Mouse (Mus musculus) intestine, embryonic 15.5 days (tissue): ENCODE results near the gene Slc35f5. TPM values are rescaled to one million over a fixed set of nuclear protein-coding genes. Genes with fewer than 3 reads are reported as not detected.
"Not testable (repeated sequence)": the region's sequence is repeated elsewhere in the genome, so short reads cannot be mapped to it uniquely, and the experiment has no call there.

Source experiments
- ATAC-seq: fragments of 200-750 bp; cut with Nextera tagmentation; 2 replicates; pipeline ENCODE4 v1.8.0; 2017; ENCODE audit warnings: moderate TSS enrichment, moderate library complexity
- H3K27ac ChIP-seq: fragments of 300-500 bp; sonication (generic); 2 replicates; pipeline ENCODE4 v1.5.1; 2015; ENCODE audit warnings: mild to moderate bottlenecking, inconsistent platforms
- H3K27me3 ChIP-seq: fragments of 300-500 bp; sonication (generic); replicated peaks from 2 replicates; pipeline ENCODE4 v1.6.1; 2015; ENCODE audit warnings: inconsistent platforms
- H3K36me3 ChIP-seq: fragments of 300-500 bp; sonication (generic); 2 replicates; pipeline ENCODE4 v1.6.1; 2015; ENCODE audit warnings: inconsistent platforms
- H3K4me1 ChIP-seq: fragments of 300-500 bp; sonication (generic); replicated peaks from 2 replicates; pipeline ENCODE4 v1.6.1; 2015; ENCODE audit warnings: inconsistent platforms
- H3K4me2 ChIP-seq: fragments of 300-500 bp; sonication (generic); replicated peaks from 2 replicates; pipeline ENCODE4 v1.6.1; 2015; ENCODE audit warnings: mild to moderate bottlenecking, inconsistent platforms
- H3K4me3 ChIP-seq: fragments of 300-500 bp; sonication (generic); replicated peaks from 2 replicates; pipeline ENCODE4 v1.5.1; 2015; ENCODE audit warnings: inconsistent platforms
- H3K9ac ChIP-seq: fragments of 300-500 bp; sonication (generic); 2 replicates; pipeline ENCODE4 v1.6.1; 2015; ENCODE audit warnings: inconsistent platforms
- H3K9me3 ChIP-seq: fragments of 300-500 bp; sonication (generic); 2 replicates; pipeline ENCODE4 v1.6.1; 2016; ENCODE audit warnings: inconsistent platforms
- WGBS: fragments of 180-500 bp; shearing (Covaris S2); methylation state at CpG from one replicate; pipeline ENCODE4 v1.1.7; 2015; 5-methylcytosine and 5-hydroxymethylcytosine counted together
- polyA plus RNA-seq: library from polyadenylated mRNA; unstranded; fragments of >200 nt; fragmentation: Nextera tagmentation; extraction: Ambion mirVana; gene quantifications from 2 replicates; pipeline ENCODE4 v1.2.1, GENCODE M21; 2015

The Slc35f5 gene
- polyA plus RNA-seq, result 54.5 and 56.1 TPM in 2 replicates

- Histone ChIP-seq H3K27me3 (no peaks in the 10 kb centered on the region), H3K9ac (peak within 1 kb of the TSS; percentile 96), H3K36me3 (no peaks in the 10 kb centered on the region), H3K4me2 (peak within 1 kb of the TSS; percentile 72), H3K9me3 (no peaks in the 10 kb centered on the region), H3K4me1 (peaks cover 10% of the 10 kb centered on the region), H3K27ac (peak within 1 kb of the TSS; percentile 97), H3K4me3 (peak within 1 kb of the TSS; percentile 89)
- ATAC-seq, result peak; percentile 97
- under 1% methylated on average over 61 of the region's 61 CpGs for WGBS
Observed at GRCm38 (mm10) chr1:125560259-125561192, at the start of gene Slc35f5. Gene Slc35f5, plus strand, starts transcription at chr1:125560595.

GRCm38 (mm10) chr1:125514706-125515105, 45.7 kb upstream of the Slc35f5 start:
- ATAC-seq, result no peak
- H3K27ac ChIP-seq, result no peak overlapping the region
- no peak overlapping the region for H3K9ac ChIP-seq
- no peak overlapping the region for H3K4me3 ChIP-seq
- no peaks in the 10 kb centered on the region for H3K9me3 ChIP-seq
- H3K27me3 ChIP-seq, result no peaks in the 10 kb centered on the region
- 88% methylated on average over 5 of the region's 5 CpGs for WGBS
- 0 out of 2 replicates have a peak, but pooled peaks cover 4% of the 10 kb centered on the region for H3K4me1 ChIP-seq
- H3K4me2 ChIP-seq, result no peak overlapping the region
- no peaks in the 10 kb centered on the region for H3K36me3 ChIP-seq

- Histone ChIP-seq H3K27ac (no peak overlapping the region), H3K9ac (no peak overlapping the region), H3K27me3 (no peaks in the 10 kb centered on the region), H3K4me2 (no peak overlapping the region), H3K36me3 (no peaks in the 10 kb centered on the region), H3K4me3 (no peak overlapping the region), H3K9me3 (no peaks in the 10 kb centered on the region), H3K4me1 (0 out of 2 replicates have a peak, but pooled peaks cover 4% of the 10 kb centered on the region)
- WGBS, result 68% methylated on average over 7 of the region's 7 CpGs
- no peak for ATAC-seq
Observed at GRCm38 (mm10) chr1:125516910-125517659, 43.3 kb upstream of the Slc35f5 start.

- Histone ChIP-seq H3K9me3 (no peaks in the 10 kb centered on the region), H3K36me3 (no peaks in the 10 kb centered on the region), H3K27me3 (no peaks in the 10 kb centered on the region), H3K9ac (no peak overlapping the region), H3K27ac (no peak overlapping the region), H3K4me3 (no peak overlapping the region), H3K4me2 (no peak overlapping the region), H3K4me1 (0 out of 2 replicates have a peak, but pooled peaks cover 4% of the 10 kb centered on the region)
- ATAC-seq, result peak; percentile 97
- WGBS, result 36% methylated on average over 5 of the region's 5 CpGs
Observed at GRCm38 (mm10) chr1:125519107-125519611, 41.2 kb upstream of the Slc35f5 start.

GRCm38 (mm10) chr1:125525965-125526665, 34.3 kb upstream of the Slc35f5 start:
- no peak overlapping the region for H3K4me2 ChIP-seq
- whole genome bisulfite sequencing, result 38% methylated on average over 7 of the region's 7 CpGs
- no peaks in the 10 kb centered on the region for H3K27me3 ChIP-seq
- 0 out of 2 replicates have a peak overlapping the region, but pooled peaks have one; percentile 11 for H3K27ac ChIP-seq
- no peak overlapping the region for H3K9ac ChIP-seq
- H3K4me3 ChIP-seq, result no peak overlapping the region
- peak; percentile 76 for ATAC-seq
- no peaks in the 10 kb centered on the region for H3K9me3 ChIP-seq
- H3K4me1 ChIP-seq, result no peaks in the 10 kb centered on the region
- H3K36me3 ChIP-seq, result no peaks in the 10 kb centered on the region

GRCm38 (mm10) chr1:125526666-125527004, 33.8 kb upstream of the Slc35f5 start:
- H3K36me3 ChIP-seq, result no peaks in the 10 kb centered on the region
- 94% methylated on average over 1 of the region's 1 CpGs for WGBS
- no peaks in the 10 kb centered on the region for H3K27me3 ChIP-seq
- H3K9me3 ChIP-seq, result no peaks in the 10 kb centered on the region
- H3K4me3 ChIP-seq, result no peak overlapping the region
- no peak overlapping the region for H3K9ac ChIP-seq
- no peak overlapping the region for H3K4me2 ChIP-seq
- no peaks in the 10 kb centered on the region for H3K4me1 ChIP-seq
- ATAC-seq, result peak; percentile 58
- H3K27ac ChIP-seq, result no peak overlapping the region

GRCm38 (mm10) chr1:125527364-125527763, 33.0 kb upstream of the Slc35f5 start:
- H3K9me3 ChIP-seq, result no peaks in the 10 kb centered on the region
- no peak overlapping the region for H3K4me3 ChIP-seq
- no peak overlapping the region for H3K9ac ChIP-seq
- WGBS, result 44% methylated on average over 3 of the region's 3 CpGs
- no peaks in the 10 kb centered on the region for H3K4me1 ChIP-seq
- H3K27me3 ChIP-seq, result no peaks in the 10 kb centered on the region
- no peak overlapping the region; the same call in 1 of the 2 replicates for H3K27ac ChIP-seq
- no peaks in the 10 kb centered on the region for H3K36me3 ChIP-seq
- peak; percentile 73 for ATAC-seq
- no peak overlapping the region for H3K4me2 ChIP-seq

- not testable (repeated sequence) for H3K36me3 ChIP-seq, H3K9ac ChIP-seq, H3K4me2 ChIP-seq, H3K4me1 ChIP-seq, H3K27me3 ChIP-seq, H3K4me3 ChIP-seq, H3K27ac ChIP-seq, H3K9me3 ChIP-seq
- ATAC-seq, result peak; percentile 48; the same call in 1 of the 2 replicates
- 67% methylated on average over 10 of the region's 10 CpGs for WGBS
Observed at GRCm38 (mm10) chr1:125533180-125533912, 27.0 kb upstream of the Slc35f5 start.

GRCm38 (mm10) chr1:125537131-125537530, 23.3 kb upstream of the Slc35f5 start:
- no peak for ATAC-seq
- Histone ChIP-seq H3K4me1 (no peaks in the 10 kb centered on the region), H3K4me3 (no peak overlapping the region), H3K36me3 (no peaks in the 10 kb centered on the region), H3K9ac (no peak overlapping the region), H3K27me3 (no peaks in the 10 kb centered on the region), H3K27ac (no peak overlapping the region), H3K9me3 (no peaks in the 10 kb centered on the region), H3K4me2 (no peak overlapping the region)
- WGBS, result 92% methylated on average over 2 of the region's 2 CpGs

GRCm38 (mm10) chr1:125537776-125538175, 22.6 kb upstream of the Slc35f5 start:
- Histone ChIP-seq H3K4me3 (no peak overlapping the region), H3K4me2 (no peak overlapping the region), H3K9ac (no peak overlapping the region), H3K9me3 (no peaks in the 10 kb centered on the region), H3K27ac (no peak overlapping the region), H3K36me3 (no peaks in the 10 kb centered on the region), H3K4me1 (no peaks in the 10 kb centered on the region), H3K27me3 (no peaks in the 10 kb centered on the region)
- no peak for ATAC-seq
- WGBS, result 82% methylated on average over 8 of the region's 8 CpGs

GRCm38 (mm10) chr1:125539312-125539711, 21.1 kb upstream of the Slc35f5 start:
- no peaks in the 10 kb centered on the region for H3K27me3 ChIP-seq
- H3K27ac ChIP-seq, result no peak overlapping the region
- 57% methylated on average over 2 of the region's 2 CpGs for WGBS
- no peaks in the 10 kb centered on the region for H3K9me3 ChIP-seq
- no peak overlapping the region for H3K4me3 ChIP-seq
- no peak overlapping the region for H3K9ac ChIP-seq
- H3K4me2 ChIP-seq, result no peak overlapping the region
- H3K36me3 ChIP-seq, result no peaks in the 10 kb centered on the region
- no peak; the same call in 1 of the 2 replicates for ATAC-seq
- no peaks in the 10 kb centered on the region for H3K4me1 ChIP-seq
